Mouse (Mus musculus): Measurements from ENCODE around the gene 2010111I01Rik.

GRCm38 (mm10) chr13:63074676-63074991 lies 109.9 kb downstream of the 2010111I01Rik start:
- TF ChIP-seq CTCF (IDR thresholded peaks at IDR 0.05; ENCODE audit: insufficient read depth, low read depth, low read length) (no peak), POLR2A (IDR thresholded peaks at IDR 0.05; ENCODE audit: insufficient read depth, low read depth, low read length) (no peak)
